Mouse (Mus musculus): Measurements from ENCODE around the gene Afap1. TPM values are rescaled to one million over a fixed set of nuclear protein-coding genes. Genes with fewer than 3 reads are reported as not detected.

Afap1 gene
- polyA plus RNA-seq, 1 experiment from 2014 or later: 1.2 TPM

DNA sequence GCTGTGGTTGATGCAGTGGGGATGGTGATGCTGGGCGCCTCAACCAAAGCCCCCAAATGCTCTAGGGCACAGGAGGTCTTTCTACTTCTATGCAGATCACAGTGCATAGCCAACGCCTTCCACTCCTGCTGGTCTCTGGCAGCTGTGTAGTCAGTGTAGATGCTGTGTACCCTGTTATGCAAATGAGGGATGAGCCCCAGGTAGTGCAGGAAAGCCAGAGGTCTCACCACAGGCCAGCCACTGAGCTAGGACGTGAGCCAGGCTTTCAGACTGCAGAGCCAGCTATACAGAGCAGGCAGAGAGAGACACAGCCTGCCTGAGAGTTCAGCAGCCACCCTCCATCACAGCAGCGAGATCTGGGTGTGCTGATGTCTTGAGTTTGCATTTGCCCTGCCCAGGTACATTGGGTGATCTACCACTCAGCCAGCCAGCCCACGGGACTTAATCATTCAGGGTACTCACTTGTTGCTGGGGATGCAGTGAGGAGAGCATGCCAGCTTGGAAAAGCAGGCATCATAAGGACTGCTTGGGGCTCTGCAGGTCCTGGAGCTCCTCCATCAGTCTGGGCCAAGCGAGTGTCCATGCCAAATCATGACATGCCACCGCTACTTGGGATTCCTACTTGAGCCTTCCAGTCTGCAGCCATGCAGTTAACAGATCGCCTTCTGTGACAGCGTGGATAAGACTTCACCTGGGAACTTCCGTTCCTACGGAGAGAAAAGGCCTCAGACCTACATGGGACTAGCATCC is 97.0 kb downstream of the Afap1 start:
- ATAC-seq (no peak), DNase-seq (no peak)
- Histone ChIP-seq H3K4me1 (ENCODE audit: insufficient read depth) (no peaks in the 10 kb centered on the region), H3K4me2 (ENCODE audit: low read depth, low read length) (no peak overlapping the region), H3K9ac (replicated peaks) (no peak overlapping the region), H3K4me3 (ENCODE audit: low read depth, low read length) (no peak overlapping the region), H3K27ac (ENCODE audit: low read depth) (no peak overlapping the region), H3K27me3 (ENCODE audit: insufficient read depth, low read length) (no peaks in the 10 kb centered on the region), H3K9me3 (ENCODE audit: low read length) (no peaks in the 10 kb centered on the region), H3K36me3 (replicated peaks; ENCODE audit: insufficient read depth, low read length) (no peaks in the 10 kb centered on the region)
- WGBS (ENCODE audit: insufficient replicate concordance): 74% methylated on average over 11 of the region's 11 CpGs
- TF ChIP-seq EP300 (IDR thresholded peaks at IDR 0.05; ENCODE audit: low read depth): no peak
- no peak for TF ChIP-seq CTCF (IDR thresholded peaks at IDR 0.05; ENCODE audit: low read depth)

- Histone ChIP-seq H3K9ac (replicated peaks) (no peak overlapping the region), H3K36me3 (replicated peaks; ENCODE audit: insufficient read depth, low read length) (no peaks in the 10 kb centered on the region), H3K27ac (ENCODE audit: low read depth) (no peak overlapping the region), H3K4me1 (ENCODE audit: insufficient read depth) (no peaks in the 10 kb centered on the region), H3K27me3 (ENCODE audit: insufficient read depth, low read length) (no peaks in the 10 kb centered on the region), H3K4me3 (ENCODE audit: low read depth, low read length) (no peak overlapping the region), H3K4me2 (ENCODE audit: low read depth, low read length) (no peak overlapping the region), H3K9me3 (ENCODE audit: low read length) (no peaks in the 10 kb centered on the region)
- ATAC-seq (no peak), DNase-seq (no peak)
- 71% methylated on average over 10 of the region's 10 CpGs for WGBS (ENCODE audit: insufficient replicate concordance)
- TF ChIP-seq CTCF (IDR thresholded peaks at IDR 0.05; ENCODE audit: low read depth) (no peak), EP300 (IDR thresholded peaks at IDR 0.05; ENCODE audit: low read depth) (no peak)
Observed at GRCm38 (mm10) chr5:36003797-36004196, 110.7 kb downstream of the Afap1 start.

DNA sequence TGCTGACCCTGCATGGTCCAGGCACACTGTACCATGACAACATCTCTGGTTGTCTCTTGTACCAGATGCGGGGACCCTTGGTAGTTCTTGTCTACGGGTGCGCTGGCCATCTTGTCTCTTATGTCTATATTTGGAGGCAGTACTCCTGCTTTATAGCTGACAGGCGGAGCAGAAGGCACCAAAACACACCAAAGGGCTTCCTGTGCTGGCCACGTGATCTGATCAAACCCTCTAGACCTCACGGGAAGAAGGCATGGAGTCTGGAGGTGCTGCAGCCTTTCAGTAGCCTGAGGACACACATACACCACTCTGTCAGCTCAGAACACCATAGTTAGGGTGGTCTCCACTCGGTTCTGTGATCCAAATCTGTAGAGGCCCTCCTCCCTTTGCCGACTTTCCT is 113.0 kb downstream of the Afap1 start:
- ATAC-seq: no peak
- Histone ChIP-seq H3K4me1 (ENCODE audit: insufficient read depth) (no peaks in the 10 kb centered on the region), H3K9ac (replicated peaks) (no peak overlapping the region), H3K4me2 (ENCODE audit: low read depth, low read length) (no peak overlapping the region), H3K27me3 (ENCODE audit: insufficient read depth, low read length) (no peaks in the 10 kb centered on the region), H3K36me3 (replicated peaks; ENCODE audit: insufficient read depth, low read length) (no peaks in the 10 kb centered on the region), H3K9me3 (ENCODE audit: low read length) (no peaks in the 10 kb centered on the region), H3K4me3 (ENCODE audit: low read depth, low read length) (no peak overlapping the region), H3K27ac (ENCODE audit: low read depth) (no peak overlapping the region)
- no peak for DNase-seq
- no peak for TF ChIP-seq CTCF (IDR thresholded peaks at IDR 0.05; ENCODE audit: low read depth)
- no peak for TF ChIP-seq EP300 (IDR thresholded peaks at IDR 0.05; ENCODE audit: low read depth)
- 51% methylated on average over 8 of the region's 8 CpGs for WGBS (ENCODE audit: insufficient replicate concordance)

DNA sequence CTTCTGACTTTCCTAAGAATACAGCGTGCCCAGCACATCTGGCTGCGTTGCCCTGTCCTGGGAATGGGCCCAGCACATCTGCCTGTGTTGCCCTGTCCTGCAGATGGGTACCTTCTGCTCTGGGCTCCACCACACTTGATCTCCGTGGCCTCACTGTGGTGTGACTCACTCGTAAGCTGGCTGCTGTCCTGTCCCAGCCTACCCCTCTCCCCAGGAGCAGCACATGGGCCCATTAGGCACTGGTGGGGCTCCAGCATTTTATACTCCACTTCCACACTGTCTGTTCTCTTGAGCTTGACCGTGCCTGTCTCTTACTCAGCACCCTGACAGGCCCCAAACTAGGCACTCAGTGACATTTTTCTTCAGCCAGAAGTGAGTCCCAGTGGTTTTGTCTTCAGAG is 113.5 kb downstream of the Afap1 start:
- WGBS (ENCODE audit: insufficient replicate concordance): 50% methylated on average over 5 of the region's 5 CpGs
- H3K36me3 ChIP-seq (replicated peaks; ENCODE audit: insufficient read depth, low read length): no peaks in the 10 kb centered on the region
- no peaks in the 10 kb centered on the region for H3K4me1 ChIP-seq (ENCODE audit: insufficient read depth)
- ATAC-seq (no peak), DNase-seq (no peak)
- H3K4me2 ChIP-seq (ENCODE audit: low read depth, low read length): no peak overlapping the region
- no peak overlapping the region for H3K9ac ChIP-seq (replicated peaks)
- no peaks in the 10 kb centered on the region for H3K9me3 ChIP-seq (ENCODE audit: low read length)
- TF ChIP-seq CTCF (IDR thresholded peaks at IDR 0.05; ENCODE audit: low read depth): no peak
- no peak for TF ChIP-seq EP300 (IDR thresholded peaks at IDR 0.05; ENCODE audit: low read depth)
- no peak overlapping the region for H3K4me3 ChIP-seq (ENCODE audit: low read depth, low read length)
- H3K27me3 ChIP-seq (ENCODE audit: insufficient read depth, low read length): no peaks in the 10 kb centered on the region
- no peak overlapping the region for H3K27ac ChIP-seq (ENCODE audit: low read depth)

- no peaks in the 10 kb centered on the region for H3K4me1 ChIP-seq (ENCODE audit: insufficient read depth)
- no peaks in the 10 kb centered on the region for H3K9me3 ChIP-seq (ENCODE audit: low read length)
- H3K36me3 ChIP-seq (replicated peaks; ENCODE audit: insufficient read depth, low read length): no peaks in the 10 kb centered on the region
- ATAC-seq (no peak), DNase-seq (no peak)
- H3K27me3 ChIP-seq (ENCODE audit: insufficient read depth, low read length): no peaks in the 10 kb centered on the region
- H3K4me3 ChIP-seq (ENCODE audit: low read depth, low read length): no peak overlapping the region
- no peak overlapping the region for H3K4me2 ChIP-seq (ENCODE audit: low read depth, low read length)
- TF ChIP-seq CTCF (IDR thresholded peaks at IDR 0.05; ENCODE audit: low read depth) (no peak), EP300 (IDR thresholded peaks at IDR 0.05; ENCODE audit: low read depth) (no peak)
- H3K27ac ChIP-seq (ENCODE audit: low read depth): no peak overlapping the region
- WGBS (ENCODE audit: insufficient replicate concordance): 79% methylated on average over 10 of the region's 10 CpGs
- H3K9ac ChIP-seq (replicated peaks): no peak overlapping the region
Observed at GRCm38 (mm10) chr5:36007649-36008048, 114.5 kb downstream of the Afap1 start.

GRCm38 (mm10) chr5:36009405-36009804 is 116.3 kb downstream of the Afap1 start:
- no peaks in the 10 kb centered on the region for H3K9me3 ChIP-seq (ENCODE audit: low read length)
- no peak for ATAC-seq
- 73% methylated on average over 4 of the region's 4 CpGs for WGBS (ENCODE audit: insufficient replicate concordance)
- H3K9ac ChIP-seq (replicated peaks): no peak overlapping the region
- H3K4me3 ChIP-seq (ENCODE audit: low read depth, low read length): no peak overlapping the region
- H3K27me3 ChIP-seq (ENCODE audit: insufficient read depth, low read length): no peaks in the 10 kb centered on the region
- no peak overlapping the region for H3K4me2 ChIP-seq (ENCODE audit: low read depth, low read length)
- H3K4me1 ChIP-seq (ENCODE audit: insufficient read depth): no peaks in the 10 kb centered on the region
- H3K36me3 ChIP-seq (replicated peaks; ENCODE audit: insufficient read depth, low read length): no peaks in the 10 kb centered on the region
- no peak overlapping the region for H3K27ac ChIP-seq (ENCODE audit: low read depth)
- no peak for TF ChIP-seq EP300 (IDR thresholded peaks at IDR 0.05; ENCODE audit: low read depth)
- TF ChIP-seq CTCF (IDR thresholded peaks at IDR 0.05; ENCODE audit: low read depth): no peak
- no peak for DNase-seq

Data from liver, postnatal 0 days (tissue).